Mouse (Mus musculus) lung, postnatal 0 days (tissue): Measurements from ENCODE around the gene Adprh.
A peak's percentile ranks its signal among the peaks of the same experiment; 100 is the strongest.

ENCODE experiments used
- CTCF ChIP-seq: IDR thresholded peaks from 2 replicates; pipeline ENCODE4 v1.5.1; 2016; ENCODE audit warnings: antibody characterized with exemption, mild to moderate bottlenecking
- EP300 ChIP-seq: IDR thresholded peaks from 2 replicates; pipeline ENCODE4 v1.6.1; 2016; ENCODE audit warnings: antibody characterized with exemption, mild to moderate bottlenecking, control low read depth

GRCm38 (mm10) chr16:38431446-38432185 is 20.9 kb downstream of the Adprh start:
- TF ChIP-seq CTCF = no peak
- peak; percentile 11; the same call in 1 of the 2 replicates for TF ChIP-seq EP300
